Mouse (Mus musculus) limb, embryonic 10.5 days (tissue): Measurements from ENCODE around the gene Traf3ip3. TPM values are rescaled to one million over a fixed set of nuclear protein-coding genes. Genes with fewer than 3 reads are reported as not detected.

ENCODE experiments used
- DNase-seq: peaks from one replicate; pipeline ENCODE4 v3.0.0-alpha.2; 2017; ENCODE audit warnings: low spot score
- H3K27ac ChIP-seq: fragments of 300-500 bp; sonication (generic); 2 replicates; pipeline ENCODE4 v1.5.1; 2016; ENCODE audit warnings: mild to moderate bottlenecking
- H3K27me3 ChIP-seq: fragments of 300-500 bp; sonication (generic); 2 replicates; pipeline ENCODE4 v1.6.1; 2016; ENCODE audit warnings: low read depth, mild to moderate bottlenecking; ENCODE audit not compliant: poor library complexity, severe bottlenecking
- H3K36me3 ChIP-seq: fragments of 300-500 bp; sonication (generic); 2 replicates; pipeline ENCODE4 v1.6.1; 2016; ENCODE audit warnings: mild to moderate bottlenecking, moderate library complexity
- H3K4me1 ChIP-seq: fragments of 300-500 bp; sonication (generic); 2 replicates; pipeline ENCODE4 v1.6.1; 2016
- H3K4me3 ChIP-seq: fragments of 300-500 bp; sonication (generic); 2 replicates; pipeline ENCODE4 v1.5.1; 2016; ENCODE audit warnings: mild to moderate bottlenecking, moderate library complexity
- H3K9me3 ChIP-seq: fragments of 300-500 bp; sonication (generic); replicated peaks from 2 replicates; pipeline ENCODE4 v1.6.1; 2016; ENCODE audit warnings: mild to moderate bottlenecking
- whole genome bisulfite sequencing: fragments of 180-500 bp; shearing (Covaris S2); methylation state at CpG from one replicate; pipeline ENCODE4 v1.1.7; 2016; 5-methylcytosine and 5-hydroxymethylcytosine counted together
- polyA plus RNA-seq: library from polyadenylated mRNA; unstranded; fragments of >200 nt; fragmentation: Nextera tagmentation; extraction: Ambion mirVana; gene quantifications from 2 replicates; pipeline ENCODE4 v1.2.1, GENCODE M21; 2016

The Traf3ip3 gene
- polyA plus RNA-seq, 1 experiment from 2014 or later, result 1.5 TPM

DNA sequence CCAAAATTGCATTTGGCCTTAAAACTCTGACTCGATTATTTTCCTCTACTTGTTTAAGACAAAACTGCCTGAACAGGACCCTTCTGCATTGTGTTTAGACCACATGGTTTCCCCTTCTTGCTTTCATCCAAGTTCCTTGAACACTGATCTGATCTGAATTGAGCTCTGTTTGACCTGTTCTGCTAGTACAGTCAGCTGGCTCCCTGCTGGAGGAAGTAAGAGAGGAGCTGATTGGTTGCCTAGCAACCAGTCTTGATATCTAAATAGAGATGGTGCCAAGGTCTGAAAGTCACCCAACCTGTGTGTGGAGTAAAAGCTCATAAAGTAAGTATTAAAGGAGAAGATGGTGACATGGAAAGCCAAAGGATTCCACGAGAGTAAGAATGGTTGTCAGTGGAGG lies 31.6 kb downstream of the Traf3ip3 start:
- H3K36me3 ChIP-seq, result no peaks in the 10 kb centered on the region
- no peaks in the 10 kb centered on the region for H3K27me3 ChIP-seq
- DNase-seq, result no peak
- H3K9me3 ChIP-seq, result no peaks in the 10 kb centered on the region
- H3K27ac ChIP-seq, result no peak overlapping the region
- H3K4me1 ChIP-seq, result peaks cover 23% of the 10 kb centered on the region
- 90% methylated on average over 2 of the region's 2 CpGs for WGBS
- no peak overlapping the region for H3K4me3 ChIP-seq

DNA sequence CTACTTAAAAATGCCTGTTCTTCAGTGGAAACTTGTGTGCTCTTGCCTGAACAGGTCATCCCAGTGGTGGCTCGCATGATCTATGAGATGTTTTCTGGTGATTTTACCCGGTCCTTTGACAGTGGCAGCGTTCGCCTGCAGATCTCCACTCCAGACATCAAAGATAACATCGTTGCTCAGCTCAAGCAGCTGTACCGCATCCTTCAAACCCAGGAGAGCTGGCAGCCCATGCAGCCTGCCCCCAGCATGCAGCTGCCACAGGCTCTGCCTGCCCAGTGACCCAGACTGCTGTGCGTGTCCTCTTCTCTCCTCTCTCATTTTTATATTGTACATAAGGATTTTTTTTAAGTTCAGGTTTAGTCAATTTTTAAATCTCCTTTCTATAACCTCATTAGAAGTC lies 32.3 kb downstream of the Traf3ip3 start:
- no peak for DNase-seq
- Histone ChIP-seq H3K4me1 (peaks cover 17% of the 10 kb centered on the region), H3K9me3 (no peaks in the 10 kb centered on the region), H3K4me3 (no peak overlapping the region), H3K27me3 (no peaks in the 10 kb centered on the region), H3K36me3 (no peaks in the 10 kb centered on the region), H3K27ac (no peak overlapping the region)
- 87% methylated on average over 7 of the region's 7 CpGs for WGBS

- H3K27ac ChIP-seq, result no peak within 1 kb of the TSS
- H3K27me3 ChIP-seq, result no peaks in the 10 kb centered on the region
- H3K36me3 ChIP-seq, result no peaks in the 10 kb centered on the region
- no peak for DNase-seq
- no peak within 1 kb of the TSS for H3K4me3 ChIP-seq
- 89% methylated on average over 3 of the region's 3 CpGs for WGBS
- H3K9me3 ChIP-seq, result no peaks in the 10 kb centered on the region
- H3K4me1 ChIP-seq, result peaks cover 7% of the 10 kb centered on the region
These were observed 33.8 kb downstream of the Traf3ip3 start, which contains the start of gene A130010J15Rik for GRCm38 (mm10) chr1:193167746-193168145. A130010J15Rik (plus strand) TSS chr1:193168046.

DNA sequence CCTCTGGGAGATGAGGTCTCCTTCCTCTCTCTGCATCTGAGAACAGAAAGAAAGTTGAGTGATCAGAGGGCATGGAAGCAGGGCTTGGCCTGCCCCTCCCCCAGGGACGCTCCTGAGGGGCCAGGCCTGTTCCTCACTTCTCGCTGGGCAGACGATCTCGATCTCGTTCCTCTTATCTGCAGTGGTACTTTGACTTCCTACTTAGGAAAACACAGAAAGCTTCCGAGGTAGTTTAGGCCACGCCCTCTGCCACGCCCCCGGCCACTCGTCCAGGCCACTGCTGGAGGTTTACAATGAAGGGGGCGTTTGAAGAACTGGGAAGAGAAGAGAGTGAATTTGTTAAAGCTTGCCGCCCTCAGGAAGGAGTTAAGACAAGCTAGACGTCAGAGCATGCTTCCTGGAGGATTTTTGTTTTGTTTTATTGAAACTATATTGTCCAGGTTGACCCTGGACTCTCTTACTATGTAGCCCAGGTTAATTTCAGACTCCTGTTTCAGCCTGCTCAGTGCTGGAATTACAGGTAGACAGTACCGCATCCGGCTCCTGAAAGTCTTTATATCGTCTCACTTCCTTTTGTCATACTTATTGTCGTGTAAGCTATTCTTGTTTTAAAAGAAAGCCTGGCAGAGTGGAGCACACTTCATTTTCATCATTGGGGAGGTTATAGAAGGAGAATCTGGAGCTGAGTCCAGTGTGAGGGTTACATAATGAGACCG lies 41.0 kb downstream of the Traf3ip3 start:
- Histone ChIP-seq H3K9me3 (no peaks in the 10 kb centered on the region), H3K36me3 (no peaks in the 10 kb centered on the region), H3K4me3 (peak overlapping the region; percentile 46), H3K27ac (peak overlapping the region; percentile 39; the same call in 1 of the 2 replicates), H3K4me1 (peaks cover 8% of the 10 kb centered on the region), H3K27me3 (peaks cover 5% of the 10 kb centered on the region; the same call in 1 of the 2 replicates)
- DNase-seq, result peak; percentile 69
- WGBS, result 17% methylated on average over 18 of the region's 18 CpGs

DNA sequence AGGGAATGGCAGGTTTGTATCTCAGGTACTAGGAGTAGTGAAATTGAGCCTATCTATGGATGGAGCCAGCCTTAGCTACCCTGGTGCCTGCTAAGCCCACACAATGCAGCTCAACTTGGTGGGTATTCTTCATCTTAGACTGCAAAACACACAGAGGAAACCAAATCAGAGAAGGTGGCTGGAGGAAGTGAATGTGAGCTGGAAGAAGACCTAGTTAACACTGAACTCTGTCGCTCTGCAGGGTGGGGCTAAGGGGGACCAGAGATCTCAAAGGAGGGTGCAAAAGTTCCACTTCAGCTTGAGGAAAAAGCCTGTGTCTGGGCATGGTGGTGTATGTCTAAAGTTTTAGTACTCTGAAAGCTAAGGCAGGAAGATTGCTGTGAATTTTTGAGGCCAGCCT lies 41.9 kb downstream of the Traf3ip3 start:
- Histone ChIP-seq H3K4me3 (no peak overlapping the region), H3K27ac (no peak overlapping the region), H3K27me3 (peaks cover 14% of the 10 kb centered on the region), H3K9me3 (no peaks in the 10 kb centered on the region), H3K4me1 (peaks cover 8% of the 10 kb centered on the region), H3K36me3 (no peaks in the 10 kb centered on the region)
- DNase-seq, result no peak
- WGBS, result 45% methylated on average over 1 of the region's 1 CpGs

DNA sequence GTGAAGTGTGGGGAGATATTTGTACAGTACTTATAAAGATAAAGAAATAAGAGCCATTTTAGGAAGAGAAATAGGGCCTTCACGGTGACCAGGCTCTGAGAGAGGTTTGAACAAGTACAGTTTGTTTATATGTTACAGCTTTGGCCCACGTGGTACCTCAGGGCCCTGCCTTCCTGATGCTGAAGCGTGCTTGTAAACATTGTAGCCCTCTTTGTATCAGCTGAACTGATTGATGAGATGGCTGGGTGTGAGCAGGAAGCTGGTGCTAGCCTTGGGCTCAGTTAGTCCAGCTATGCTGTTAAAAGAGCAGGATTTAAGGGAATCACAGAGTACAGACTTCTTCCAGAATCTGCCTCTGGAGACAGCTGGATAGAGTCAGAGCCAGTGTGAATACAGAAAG lies 42.3 kb downstream of the Traf3ip3 start:
- Histone ChIP-seq H3K9me3 (no peaks in the 10 kb centered on the region), H3K27me3 (peaks cover 18% of the 10 kb centered on the region), H3K4me1 (peaks cover 8% of the 10 kb centered on the region), H3K36me3 (no peaks in the 10 kb centered on the region), H3K27ac (no peak overlapping the region), H3K4me3 (no peak overlapping the region)
- WGBS, result 19% methylated on average over 3 of the region's 3 CpGs
- no peak for DNase-seq

DNA sequence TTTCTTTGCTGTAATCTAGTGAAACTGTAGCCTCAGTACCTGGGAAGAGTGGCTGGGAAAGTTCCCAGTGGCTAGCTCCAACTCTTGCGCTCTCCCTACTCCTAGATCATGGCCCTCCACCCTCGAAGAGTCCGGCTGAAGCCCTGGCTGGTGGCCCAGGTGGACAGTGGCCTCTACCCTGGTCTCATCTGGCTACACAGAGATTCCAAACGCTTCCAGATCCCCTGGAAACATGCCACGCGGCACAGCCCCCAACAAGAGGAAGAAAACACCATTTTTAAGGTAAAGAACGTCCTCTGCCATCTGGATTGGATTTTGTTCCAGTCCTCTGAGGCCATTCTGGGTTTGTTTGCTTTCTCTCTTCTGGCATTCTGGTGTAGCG lies 44.4 kb downstream of the Traf3ip3 start:
- H3K27ac ChIP-seq, result no peak overlapping the region
- 85% methylated on average over 8 of the region's 8 CpGs for WGBS
- peaks cover 39% of the 10 kb centered on the region for H3K27me3 ChIP-seq

DNA sequence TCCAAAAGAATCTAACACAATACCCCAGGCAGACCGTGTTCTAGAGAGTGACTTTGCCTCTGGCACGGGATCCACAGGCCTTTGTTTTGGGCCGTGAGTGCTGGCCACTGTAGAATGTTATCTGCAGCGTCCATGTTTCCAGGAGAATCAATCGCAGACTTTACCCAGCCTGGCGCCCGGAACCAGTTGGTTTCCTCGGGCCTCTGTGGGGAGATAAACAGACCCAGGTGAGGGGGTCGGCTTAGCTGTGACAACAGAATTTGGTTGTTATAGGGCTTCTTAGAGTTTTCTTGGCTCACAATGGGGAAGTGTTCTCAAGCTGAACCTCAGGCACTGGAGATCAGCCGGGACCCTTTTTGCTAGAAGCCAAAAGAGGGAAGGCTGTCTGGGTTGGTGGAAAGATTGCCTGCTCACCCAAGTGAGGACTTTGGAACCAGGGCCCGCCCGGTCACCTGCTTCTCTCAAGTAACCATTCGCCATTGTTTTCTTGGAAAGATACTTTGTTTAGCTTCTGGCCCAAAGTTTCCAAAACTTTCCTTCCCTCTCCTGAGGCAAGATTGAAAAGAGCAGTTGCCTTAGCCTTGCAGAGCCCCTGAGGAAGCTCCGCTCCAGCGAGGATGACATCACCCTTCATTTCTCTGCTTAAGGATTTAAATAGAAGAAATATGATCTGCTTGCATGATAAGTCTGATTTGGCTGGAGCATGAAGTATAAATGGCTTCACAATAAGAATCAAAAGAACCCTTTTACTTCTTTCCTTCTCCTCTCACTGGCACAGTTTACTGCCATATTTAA lies 45.0 kb downstream of the Traf3ip3 start:
- no peak overlapping the region for H3K4me3 ChIP-seq

More for the DNA sequence above, 44.4 kb downstream of the Traf3ip3 start:
- H3K9me3 ChIP-seq, result no peaks in the 10 kb centered on the region
- H3K4me1 ChIP-seq, result peaks cover 18% of the 10 kb centered on the region
- H3K4me3 ChIP-seq, result no peak overlapping the region
- H3K36me3 ChIP-seq, result no peaks in the 10 kb centered on the region
- DNase-seq, result no peak

DNA sequence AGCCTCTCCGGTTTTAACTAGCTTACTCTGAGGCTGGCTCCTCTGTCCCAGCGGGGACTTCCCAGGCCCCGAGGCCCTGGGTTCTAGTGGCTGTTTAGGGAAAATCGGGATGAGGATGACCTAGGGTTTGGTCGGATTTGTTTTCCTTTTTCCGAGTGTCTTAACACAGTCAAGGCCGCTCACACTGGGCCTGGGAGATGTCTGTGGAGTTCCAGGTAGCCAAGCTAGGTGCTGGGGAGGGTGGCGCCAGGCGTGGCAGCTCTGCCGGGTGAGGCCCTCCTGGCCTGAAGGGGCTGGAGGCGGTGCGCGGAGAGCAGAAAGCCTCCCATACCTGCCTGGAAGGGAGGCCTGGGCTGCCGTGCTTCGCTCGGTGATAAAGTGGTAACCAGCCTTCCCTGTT lies 47.9 kb downstream of the Traf3ip3 start:
- peaks cover 58% of the 10 kb centered on the region for H3K27me3 ChIP-seq
- H3K4me3 ChIP-seq, result peak overlapping the region; percentile 46
- no peaks in the 10 kb centered on the region for H3K36me3 ChIP-seq
- H3K27ac ChIP-seq, result no peak overlapping the region
- peaks cover 10% of the 10 kb centered on the region for H3K4me1 ChIP-seq
- DNase-seq, result no peak
- 22% methylated on average over 16 of the region's 16 CpGs for WGBS
- no peaks in the 10 kb centered on the region for H3K9me3 ChIP-seq

More for the DNA sequence above, 45.0 kb downstream of the Traf3ip3 start:
- H3K36me3 ChIP-seq, result no peaks in the 10 kb centered on the region
- DNase-seq, result no peak
- H3K27me3 ChIP-seq, result peaks cover 45% of the 10 kb centered on the region
- H3K9me3 ChIP-seq, result no peaks in the 10 kb centered on the region
- H3K4me1 ChIP-seq, result peaks cover 18% of the 10 kb centered on the region
- no peak overlapping the region for H3K27ac ChIP-seq
- 84% methylated on average over 15 of the region's 15 CpGs for WGBS

- Histone ChIP-seq H3K27me3 (peaks cover 58% of the 10 kb centered on the region), H3K36me3 (no peaks in the 10 kb centered on the region), H3K4me1 (peaks cover 10% of the 10 kb centered on the region), H3K27ac (peak within 1 kb of the TSS; percentile 14; the same call in 1 of the 2 replicates), H3K9me3 (no peaks in the 10 kb centered on the region), H3K4me3 (peak within 1 kb of the TSS; percentile 46)
- DNase-seq, result peak; percentile 70
- 1% methylated on average over 30 of the region's 30 CpGs for WGBS
These were observed 48.6 kb downstream of the Traf3ip3 start, which contains the start of gene Irf6 for GRCm38 (mm10) chr1:193152872-193153271. Irf6 (plus strand) TSS chr1:193153111.

- no peak for DNase-seq
- H3K27me3 ChIP-seq, result peaks cover 58% of the 10 kb centered on the region
These were observed 50.4 kb downstream of the Traf3ip3 start for GRCm38 (mm10) chr1:193151134-193151533.

DNA sequence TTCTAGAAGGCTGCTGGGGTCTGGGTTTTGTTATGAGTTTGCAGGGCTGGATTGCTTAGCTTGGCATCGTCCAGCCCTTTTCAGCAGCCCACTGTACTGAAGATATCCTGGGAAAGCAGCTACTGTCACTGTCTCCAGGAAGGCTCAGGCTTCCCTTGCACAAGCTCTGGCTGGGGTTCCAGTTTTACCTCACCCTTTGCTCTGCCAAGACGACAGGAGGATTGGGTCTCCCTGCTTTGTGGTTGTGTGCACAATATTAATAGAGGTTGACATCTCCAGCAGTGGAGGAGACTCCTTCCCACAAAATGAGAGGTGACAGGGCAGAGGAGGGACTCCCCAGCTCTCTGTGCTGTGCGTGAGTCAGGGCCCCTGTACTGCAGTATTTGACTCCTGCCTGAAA lies 52.3 kb downstream of the Traf3ip3 start:
- Histone ChIP-seq H3K4me3 (no peak overlapping the region), H3K27ac (no peak overlapping the region), H3K27me3 (peaks cover 47% of the 10 kb centered on the region), H3K36me3 (no peaks in the 10 kb centered on the region), H3K9me3 (no peaks in the 10 kb centered on the region), H3K4me1 (peaks cover 10% of the 10 kb centered on the region)
- WGBS, result 70% methylated on average over 3 of the region's 3 CpGs
- DNase-seq, result no peak

More at GRCm38 (mm10) chr1:193151134-193151533, 50.4 kb downstream of the Traf3ip3 start:
- WGBS, result 50% methylated on average over 7 of the region's 7 CpGs
- no peaks in the 10 kb centered on the region for H3K9me3 ChIP-seq
- no peak overlapping the region for H3K4me3 ChIP-seq
- no peaks in the 10 kb centered on the region for H3K36me3 ChIP-seq
- H3K4me1 ChIP-seq, result peaks cover 10% of the 10 kb centered on the region
- no peak overlapping the region for H3K27ac ChIP-seq

GRCm38 (mm10) chr1:193146416-193146815 lies 55.1 kb downstream of the Traf3ip3 start:
- Histone ChIP-seq H3K4me3 (no peak overlapping the region), H3K4me1 (peaks cover under 1% of the 10 kb centered on the region; the same call in 1 of the 2 replicates), H3K27me3 (peaks cover 19% of the 10 kb centered on the region), H3K36me3 (no peaks in the 10 kb centered on the region), H3K27ac (no peak overlapping the region), H3K9me3 (no peaks in the 10 kb centered on the region)
- DNase-seq, result no peak
- 77% methylated on average over 1 of the region's 1 CpGs for WGBS
